Mouse (Mus musculus) neural tube, embryonic 11.5 days (tissue): ENCODE results near the gene Clcc1. TPM values are rescaled to one million over a fixed set of nuclear protein-coding genes. Genes with fewer than 3 reads are reported as not detected.
"Not testable (repeated sequence)": the region's sequence is repeated elsewhere in the genome, so short reads cannot be mapped to it uniquely, and the experiment has no call there.

ENCODE experiments used
- ATAC-seq: fragments of 200-750 bp; cut with Nextera tagmentation; 2 replicates; pipeline ENCODE4 v1.8.0; 2017; ENCODE audit warnings: moderate number of reproducible peaks, mild to moderate bottlenecking, moderate TSS enrichment, moderate library complexity; ENCODE audit not compliant: insufficient read depth, low FRiP score, low TSS enrichment
- DNase-seq: peaks from one replicate; pipeline ENCODE4 v3.0.0-alpha.2; 2015; ENCODE audit warnings: low spot score
- H3K27ac ChIP-seq: fragments of 300-500 bp; sonication (generic); 2 replicates; pipeline ENCODE4 v1.5.1; 2014; ENCODE audit warnings: low read depth, mild to moderate bottlenecking, low read length
- H3K27me3 ChIP-seq: fragments of 300-500 bp; sonication (generic); 2 replicates; pipeline ENCODE4 v1.6.1; 2014; ENCODE audit warnings: mild to moderate bottlenecking, low read length, mixed read lengths; ENCODE audit not compliant: control insufficient read depth, insufficient read depth
- H3K36me3 ChIP-seq: fragments of 300-500 bp; sonication (generic); 2 replicates; pipeline ENCODE4 v1.6.1; 2014; ENCODE audit warnings: mild to moderate bottlenecking, low read length, moderate library complexity, mixed read lengths; ENCODE audit not compliant: control insufficient read depth, insufficient read depth
- H3K4me1 ChIP-seq: fragments of 300-500 bp; sonication (generic); 2 replicates; pipeline ENCODE4 v1.6.1; 2014; ENCODE audit warnings: low read length, mixed read lengths; ENCODE audit not compliant: control insufficient read depth, insufficient read depth
- H3K4me2 ChIP-seq: fragments of 300-500 bp; sonication (generic); 2 replicates; pipeline ENCODE4 v1.6.1; 2014; ENCODE audit warnings: low read depth, mild to moderate bottlenecking, moderate library complexity
- H3K4me3 ChIP-seq: fragments of 300-500 bp; sonication (generic); 2 replicates; pipeline ENCODE4 v1.5.1; 2014; ENCODE audit warnings: low read depth, low read length
- H3K9ac ChIP-seq: fragments of 300-500 bp; sonication (generic); 2 replicates; pipeline ENCODE4 v1.6.1; 2014; ENCODE audit warnings: mild to moderate bottlenecking, low read length
- H3K9me3 ChIP-seq: fragments of 300-500 bp; sonication (generic); 2 replicates; pipeline ENCODE4 v1.6.1; 2016; ENCODE audit warnings: low read length; ENCODE audit not compliant: control insufficient read depth
- WGBS: fragments of 180-500 bp; shearing (Covaris S2); extraction: QIAGEN DNeasy Blood & Tissue Kit; methylation state at CpG from one replicate; pipeline ENCODE4 v1.1.7; 2014; 5-methylcytosine and 5-hydroxymethylcytosine counted together
- polyA plus RNA-seq: library from polyadenylated mRNA; unstranded; fragments of >200 nt; fragmentation: Nextera tagmentation; extraction: Ambion mirVana; gene quantifications from 2 replicates; pipeline ENCODE4 v1.2.1, GENCODE M21; 2014

Clcc1 gene
- polyA plus RNA-seq, 1 experiment from 2014 or later, result 49.2 TPM

DNA sequence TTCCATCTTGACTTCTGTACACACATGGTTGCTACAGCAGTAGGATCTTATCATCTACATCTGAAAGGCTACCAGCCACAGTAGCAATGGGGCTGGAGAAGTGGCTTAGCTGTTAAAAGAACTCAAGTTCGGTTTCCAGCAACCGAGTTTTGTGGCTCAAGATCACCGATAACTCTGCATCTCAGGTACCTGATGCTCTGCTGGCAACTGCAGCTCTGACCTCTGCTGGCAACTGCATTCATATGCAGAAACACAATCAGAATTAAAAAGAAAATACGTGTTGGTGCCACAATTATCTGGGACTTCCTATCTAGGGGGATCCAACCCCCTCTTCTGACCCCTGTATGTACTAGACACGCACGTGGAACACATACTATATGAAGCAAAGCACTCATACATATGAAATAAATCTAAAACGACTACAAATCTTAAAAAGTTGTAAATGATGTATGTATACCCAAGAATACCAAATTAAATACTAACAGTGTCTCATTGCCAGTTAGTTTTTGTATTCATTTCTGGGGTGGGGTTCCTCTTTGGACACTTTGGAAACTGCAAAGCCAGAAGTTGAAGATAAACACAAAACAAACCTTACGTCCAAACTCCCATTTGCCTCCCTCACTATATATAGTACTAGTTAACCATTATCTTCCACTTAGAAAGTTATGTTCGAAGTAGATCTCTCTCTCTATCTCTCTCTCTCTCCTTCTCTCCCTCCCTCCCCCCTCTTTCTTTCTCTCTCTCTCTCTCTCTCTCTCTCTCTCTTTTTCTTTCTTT lies 659 bp upstream of the Clcc1 start:
- Histone ChIP-seq H3K4me2 (peak overlapping the region; percentile 24), H3K4me3 (no peak overlapping the region)
- whole genome bisulfite sequencing, result 30% methylated on average over 9 of the region's 9 CpGs

DNA sequence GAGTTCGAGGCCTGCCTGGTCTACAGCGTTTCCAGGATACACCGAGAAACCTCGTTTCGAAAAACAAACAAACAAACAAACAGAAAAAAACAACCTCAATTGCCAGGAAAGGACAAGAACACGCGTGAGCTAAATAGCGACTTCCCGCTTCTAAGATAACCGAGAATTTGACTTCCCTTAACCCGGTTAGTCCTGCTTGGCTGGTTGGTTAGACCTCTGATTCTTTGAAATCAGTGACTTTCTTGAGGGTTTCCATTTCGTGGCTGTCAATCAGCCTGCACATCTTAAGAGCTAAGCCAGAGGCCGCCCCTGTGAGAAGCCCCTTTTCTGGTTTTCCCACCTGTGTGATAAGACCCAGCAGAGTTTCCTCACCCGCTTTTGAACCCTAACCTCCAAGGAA lies 853 bp downstream of the Clcc1 start:
- H3K36me3 ChIP-seq, result no peaks in the 10 kb centered on the region
- ATAC-seq (no peak), DNase-seq (no peak)
- H3K9me3 ChIP-seq, result no peaks in the 10 kb centered on the region
- WGBS, result 33% methylated on average over 14 of the region's 14 CpGs
- no peak overlapping the region for H3K27ac ChIP-seq
- peaks cover 6% of the 10 kb centered on the region; the same call in 1 of the 2 replicates for H3K4me1 ChIP-seq
- H3K9ac ChIP-seq, result peak overlapping the region; percentile 47
- peak overlapping the region; percentile 52 for H3K4me2 ChIP-seq
- H3K4me3 ChIP-seq, result peak overlapping the region; percentile 59
- no peaks in the 10 kb centered on the region for H3K27me3 ChIP-seq

More for the DNA sequence above, 659 bp upstream of the Clcc1 start:
- no peaks in the 10 kb centered on the region for H3K27me3 ChIP-seq
- ATAC-seq, result no peak
- no peak overlapping the region for H3K9ac ChIP-seq
- H3K9me3 ChIP-seq, result no peaks in the 10 kb centered on the region
- no peak overlapping the region for H3K27ac ChIP-seq
- DNase-seq, result no peak
- H3K4me1 ChIP-seq, result peaks cover 6% of the 10 kb centered on the region; the same call in 1 of the 2 replicates
- H3K36me3 ChIP-seq, result no peaks in the 10 kb centered on the region

DNA sequence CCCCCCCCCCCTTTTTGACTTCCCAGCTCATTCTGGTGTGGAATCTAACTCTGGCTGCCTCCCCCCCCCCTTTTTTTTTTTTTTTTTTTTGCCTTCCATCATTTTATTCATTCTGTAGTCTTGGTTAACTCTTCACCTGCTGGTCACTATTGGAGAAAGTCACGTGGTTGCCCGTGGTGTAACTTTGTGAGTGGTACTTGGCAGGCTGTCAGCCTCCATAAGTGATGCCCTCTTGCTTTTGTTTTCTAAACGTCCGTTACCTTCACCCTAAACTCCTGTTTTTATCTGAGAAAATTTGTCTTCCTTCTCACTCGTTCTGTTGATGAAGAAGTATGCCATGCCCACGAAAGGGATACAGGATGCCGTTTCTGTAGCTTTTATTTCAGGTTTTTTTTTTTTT lies 1.8 kb downstream of the Clcc1 start:
- Histone ChIP-seq H3K4me1 (peaks cover 6% of the 10 kb centered on the region; the same call in 1 of the 2 replicates), H3K9me3 (no peaks in the 10 kb centered on the region), H3K4me3 (no peak overlapping the region), H3K27ac (no peak overlapping the region), H3K27me3 (no peaks in the 10 kb centered on the region), H3K9ac (no peak overlapping the region), H3K4me2 (no peak overlapping the region), H3K36me3 (no peaks in the 10 kb centered on the region)
- DNase-seq, result no peak
- WGBS, result 81% methylated on average over 7 of the region's 7 CpGs
- no peak for ATAC-seq

DNA sequence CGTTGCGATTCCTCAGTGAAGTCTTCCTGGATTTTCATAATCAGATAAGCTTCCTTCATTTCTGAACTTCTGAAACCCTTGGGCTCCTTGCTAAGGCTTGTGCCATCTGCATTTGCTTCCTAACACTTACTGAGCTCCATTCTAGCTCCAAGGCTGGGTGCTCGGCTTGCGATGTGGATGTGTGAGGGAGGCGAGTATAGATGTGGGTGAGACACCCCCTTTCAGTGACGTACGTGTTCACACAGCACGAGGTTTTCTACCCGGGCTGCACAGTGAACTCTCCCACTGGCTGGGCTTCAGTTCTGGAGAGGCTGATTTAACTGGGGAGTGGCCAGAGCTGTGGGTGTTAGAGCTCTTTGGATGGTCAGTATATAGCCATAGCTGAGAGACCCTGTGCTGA lies 4.9 kb downstream of the Clcc1 start:
- Histone ChIP-seq H3K27me3 (no peaks in the 10 kb centered on the region), H3K9ac (no peak overlapping the region), H3K27ac (no peak overlapping the region), H3K9me3 (no peaks in the 10 kb centered on the region), H3K4me1 (peaks cover 6% of the 10 kb centered on the region; the same call in 1 of the 2 replicates), H3K4me2 (no peak overlapping the region), H3K36me3 (peaks cover 11% of the 10 kb centered on the region), H3K4me3 (no peak overlapping the region)
- DNase-seq (no peak), ATAC-seq (no peak)
- WGBS, result 97% methylated on average over 9 of the region's 9 CpGs

DNA sequence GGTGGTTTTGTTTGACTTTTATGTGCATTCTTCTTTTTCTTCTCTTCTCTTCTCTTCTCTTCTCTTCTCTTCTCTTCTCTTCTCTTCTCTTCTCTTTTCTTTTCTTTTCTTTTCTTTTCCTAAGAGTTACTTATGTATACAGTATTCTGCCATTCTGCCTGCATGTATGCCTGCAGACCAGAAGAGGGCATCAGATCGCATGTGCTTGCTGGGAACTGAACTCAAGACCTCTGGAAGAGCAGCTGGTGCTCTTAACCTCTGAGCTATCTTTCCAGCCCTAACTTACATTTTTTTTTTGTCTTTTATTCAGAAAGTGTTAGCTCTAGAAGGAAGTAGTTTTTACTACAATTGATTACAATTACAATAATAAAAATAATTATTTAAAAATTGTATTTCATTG lies 7.2 kb downstream of the Clcc1 start:
- Histone ChIP-seq H3K9ac (no peak overlapping the region), H3K4me3 (no peak overlapping the region), H3K9me3 (no peaks in the 10 kb centered on the region), H3K27me3 (no peaks in the 10 kb centered on the region), H3K4me2 (no peak overlapping the region), H3K27ac (no peak overlapping the region), H3K4me1 (no peaks in the 10 kb centered on the region), H3K36me3 (peaks cover 14% of the 10 kb centered on the region)
- ATAC-seq, result no peak
- no peak for DNase-seq
- WGBS, result 79% methylated on average over 1 of the region's 1 CpGs

DNA sequence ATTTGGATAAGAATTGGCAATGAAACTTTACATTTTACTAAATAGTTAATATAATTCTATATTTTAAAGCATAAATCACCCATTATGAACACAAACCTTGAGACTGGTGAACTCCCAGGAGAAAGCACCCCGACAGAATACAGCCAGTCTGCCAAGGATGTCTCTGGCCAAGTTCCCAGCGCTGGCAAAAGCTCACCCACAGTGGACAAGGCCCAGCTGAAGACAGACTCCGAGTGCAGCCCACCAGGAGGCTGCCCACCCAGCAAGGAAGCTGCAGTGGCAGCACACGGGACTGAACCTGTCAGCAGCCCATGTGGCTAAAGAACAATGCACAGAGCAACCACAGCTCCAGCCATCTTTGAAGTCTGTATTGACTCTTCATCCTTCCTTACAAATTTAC lies 22.9 kb downstream of the Clcc1 start:
- no peak overlapping the region for H3K27ac ChIP-seq
- no peak overlapping the region for H3K4me3 ChIP-seq
- no peak for ATAC-seq
- no peaks in the 10 kb centered on the region for H3K4me1 ChIP-seq
- WGBS, result 88% methylated on average over 4 of the region's 4 CpGs
- no peaks in the 10 kb centered on the region for H3K27me3 ChIP-seq
- no peak for DNase-seq
- H3K9ac ChIP-seq, result no peak overlapping the region
- H3K9me3 ChIP-seq, result no peaks in the 10 kb centered on the region
- H3K36me3 ChIP-seq, result peaks cover 23% of the 10 kb centered on the region
- H3K4me2 ChIP-seq, result no peak overlapping the region

GRCm38 (mm10) chr3:108681004-108681403 lies 27.3 kb downstream of the Clcc1 start:
- no peak for DNase-seq
- H3K36me3 ChIP-seq, result peaks cover 26% of the 10 kb centered on the region
- WGBS, result 83% methylated on average over 4 of the region's 4 CpGs

DNA sequence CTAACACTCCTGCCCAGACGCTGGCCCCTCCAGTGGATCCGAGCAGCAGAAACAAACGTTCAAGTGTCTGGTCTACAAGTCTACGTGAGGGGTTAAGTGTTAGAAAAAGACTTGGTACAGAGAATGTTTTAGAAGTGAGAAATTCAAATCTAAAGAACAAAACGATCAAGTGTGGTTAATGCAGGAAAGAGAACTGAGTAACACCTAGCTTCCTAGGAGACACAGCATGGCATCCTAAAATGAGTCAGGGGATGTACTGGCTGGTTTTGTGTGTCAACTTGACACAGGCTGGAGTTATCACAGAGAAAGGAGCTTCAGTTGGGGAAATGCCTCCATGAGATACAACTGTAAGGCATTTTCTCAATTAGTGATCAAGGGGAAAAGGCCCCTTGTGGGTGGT lies 29.9 kb downstream of the Clcc1 start:
- not testable (repeated sequence) for H3K4me2 ChIP-seq, H3K4me3 ChIP-seq, H3K27me3 ChIP-seq, DNase-seq, H3K9me3 ChIP-seq, H3K9ac ChIP-seq, H3K27ac ChIP-seq, H3K4me1 ChIP-seq, ATAC-seq
- WGBS, result 94% methylated on average over 5 of the region's 5 CpGs
- H3K36me3 ChIP-seq, result peaks cover 24% of the 10 kb centered on the region

More at GRCm38 (mm10) chr3:108681004-108681403, 27.3 kb downstream of the Clcc1 start:
- Histone ChIP-seq H3K27ac (no peak overlapping the region), H3K27me3 (no peaks in the 10 kb centered on the region), H3K9ac (no peak overlapping the region), H3K4me3 (no peak overlapping the region), H3K4me1 (no peaks in the 10 kb centered on the region), H3K4me2 (no peak overlapping the region), H3K9me3 (no peaks in the 10 kb centered on the region)
- ATAC-seq, result no peak

DNA sequence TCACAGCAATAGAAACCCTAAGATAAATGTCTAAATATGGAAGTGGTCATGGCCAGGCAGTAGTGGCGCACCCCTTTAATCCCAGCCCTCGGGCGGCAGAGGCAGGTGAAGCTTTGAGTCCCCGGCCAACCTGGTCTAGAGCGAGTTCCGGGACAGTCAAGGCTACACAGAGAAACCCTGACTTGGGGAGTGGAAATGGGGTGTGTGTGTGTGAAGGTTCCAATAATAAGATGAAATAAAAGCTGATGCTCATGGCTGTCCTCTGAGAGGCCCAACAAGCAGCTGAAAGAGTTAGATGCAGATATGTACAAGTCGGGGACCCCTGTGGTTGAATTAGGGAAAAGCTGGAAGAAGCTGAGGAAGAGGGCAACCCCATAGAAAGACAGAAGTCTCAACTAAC lies 32.0 kb downstream of the Clcc1 start:
- ATAC-seq (no peak), DNase-seq (no peak)
- Histone ChIP-seq H3K9me3 (no peaks in the 10 kb centered on the region), H3K27ac (no peak overlapping the region), H3K27me3 (no peaks in the 10 kb centered on the region), H3K4me1 (no peaks in the 10 kb centered on the region), H3K9ac (no peak overlapping the region), H3K4me3 (no peak overlapping the region), H3K36me3 (peaks cover 20% of the 10 kb centered on the region), H3K4me2 (no peak overlapping the region)
- 95% methylated on average over 7 of the region's 7 CpGs for WGBS
